Mouse (Mus musculus): ENCODE measurements around the gene Myo1b. TPM values are rescaled to one million over a fixed set of nuclear protein-coding genes. Genes with fewer than 3 reads are reported as not detected.

Myo1b gene
- total RNA-seq, 2 experiments from 2014 or later = 29.3 to 32.3 TPM

GRCm38 (mm10) chr1:51804296-51805039 is 111.4 kb downstream of the Myo1b start:
- DNase-seq (ENCODE audit: low spot score in 2 of 2) = no peak

GRCm38 (mm10) chr1:51798011-51798471 is 117.8 kb downstream of the Myo1b start:
- no peak for DNase-seq (ENCODE audit: low spot score in 2 of 2)

GRCm38 (mm10) chr1:51795586-51796309 is 120.1 kb downstream of the Myo1b start:
- no peak for DNase-seq (ENCODE audit: low spot score in 2 of 2)

GRCm38 (mm10) chr1:51789269-51789668 is 126.6 kb downstream of the Myo1b start:
- no peak for DNase-seq (ENCODE audit: low spot score in 2 of 2)

- no peak for DNase-seq (ENCODE audit: low spot score in 2 of 2)
These were observed 133.8 kb downstream of the Myo1b start for GRCm38 (mm10) chr1:51782091-51782490.

GRCm38 (mm10) chr1:51780357-51780756 is 135.5 kb downstream of the Myo1b start:
- no peak for DNase-seq (ENCODE audit: low spot score in 2 of 2)

GRCm38 (mm10) chr1:51778241-51778640 is 137.6 kb downstream of the Myo1b start:
- DNase-seq (ENCODE audit: low spot score in 2 of 2) = no peak

GRCm38 (mm10) chr1:51770504-51770871 is 145.4 kb downstream of the Myo1b start:
- no peak for DNase-seq (ENCODE audit: low spot score in 2 of 2)

- no peak for DNase-seq (ENCODE audit: low spot score in 2 of 2)
These were observed 145.9 kb downstream of the Myo1b start for GRCm38 (mm10) chr1:51769815-51770503.

- DNase-seq (ENCODE audit: low spot score in 2 of 2) = no peak
These were observed 149.6 kb downstream of the Myo1b start for GRCm38 (mm10) chr1:51766271-51766670.

- no peak for DNase-seq (ENCODE audit: low spot score in 2 of 2)
These were observed 150.7 kb downstream of the Myo1b start for GRCm38 (mm10) chr1:51765156-51765555.

GRCm38 (mm10) chr1:51759657-51760056 is 156.2 kb downstream of the Myo1b start:
- DNase-seq (ENCODE audit: low spot score in 2 of 2) = no peak

GRCm38 (mm10) chr1:51758326-51759109 is 157.4 kb downstream of the Myo1b start:
- no peak for DNase-seq (ENCODE audit: low spot score in 2 of 2)

GRCm38 (mm10) chr1:51753621-51754020 is 162.2 kb downstream of the Myo1b start:
- DNase-seq (ENCODE audit: low spot score in 2 of 2) = no peak

- DNase-seq (ENCODE audit: low spot score in 2 of 2) = no peak
These were observed 164.9 kb downstream of the Myo1b start for GRCm38 (mm10) chr1:51751006-51751405.

- no peak for DNase-seq (ENCODE audit: low spot score in 2 of 2)
These were observed 167.6 kb downstream of the Myo1b start for GRCm38 (mm10) chr1:51748306-51748705.

GRCm38 (mm10) chr1:51747494-51747893 is 168.4 kb downstream of the Myo1b start:
- DNase-seq (ENCODE audit: low spot score in 2 of 2) = no peak

- no peak for DNase-seq (ENCODE audit: low spot score in 2 of 2)
These were observed 169.1 kb downstream of the Myo1b start for GRCm38 (mm10) chr1:51746711-51747240.

GRCm38 (mm10) chr1:51743756-51744425 is 172.0 kb downstream of the Myo1b start:
- DNase-seq (ENCODE audit: low spot score in 2 of 2) = no peak

GRCm38 (mm10) chr1:51742586-51742985 is 173.3 kb downstream of the Myo1b start:
- DNase-seq (ENCODE audit: low spot score in 2 of 2) = no peak

All from layer of hippocampus, postnatal 14 days (tissue).